Mouse (Mus musculus) CH12.LX (cell line): ENCODE results near the gene Cbr2.

ENCODE experiments used
- CTCF ChIP-seq, 2 experiments: IDR thresholded peaks in 1 of 2; conservative IDR thresholded peaks in 1 of 2; 2 replicates each; pipeline ENCODE4 v1.5.1; 2011 to 2012; ENCODE audit warnings: low read depth in 2 of 2, low read length in 2 of 2, improper control_type of control experiment in 1 of 2, inconsistent platforms in 1 of 2, mild to moderate bottlenecking in 1 of 2, moderate library complexity in 1 of 2
- POLR2A ChIP-seq: IDR thresholded peaks from 2 replicates; pipeline ENCODE4 v1.6.1; 2011; ENCODE audit warnings: low read depth, mild to moderate bottlenecking, improper control_type of control experiment, low read length
- ZNF384 ChIP-seq: IDR thresholded peaks from 2 replicates; pipeline ENCODE4 v1.6.1; 2012; ENCODE audit warnings: low read depth, low read length, improper control_type of control experiment, inconsistent platforms

DNA sequence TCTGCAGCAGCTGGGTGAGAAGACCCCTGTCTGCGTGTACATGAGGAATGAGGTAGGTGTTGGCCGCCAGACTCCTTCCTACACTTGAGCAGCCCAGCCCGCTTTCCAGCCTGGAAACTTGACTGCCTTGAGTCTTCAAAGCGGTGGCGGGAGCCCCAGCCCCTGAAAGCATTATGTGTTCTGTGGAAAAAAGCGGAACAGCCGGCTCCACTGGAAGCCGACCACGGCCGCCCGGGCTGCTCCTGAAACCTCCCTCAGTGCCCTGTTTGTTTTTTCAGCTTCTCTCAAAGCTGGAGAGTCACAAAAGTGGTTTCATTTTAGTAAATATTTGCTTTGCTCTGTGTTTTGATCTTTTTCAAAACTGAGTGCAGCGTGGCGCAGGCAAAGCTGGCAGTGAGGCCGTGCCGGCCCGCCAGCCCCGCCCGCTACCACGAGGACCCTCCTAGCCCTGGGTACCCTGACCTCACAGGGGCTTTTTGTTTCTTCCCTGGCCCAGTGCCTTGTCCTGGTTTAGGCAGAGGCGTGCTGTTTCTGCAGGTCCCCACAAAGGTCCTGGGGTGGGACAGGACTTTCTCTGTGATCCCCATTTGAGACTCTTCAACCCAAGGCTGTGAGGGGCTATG lies 45.2 kb downstream of the Cbr2 start:
- TF ChIP-seq ZNF384 (no peak), POLR2A (no peak), CTCF (conservative IDR thresholded peaks at IDR 0.05 in 1 of 2, IDR thresholded peaks at IDR 0.05 in 1 of 2; ENCODE audit: low read depth in 2 of 2, low read length in 2 of 2) (no peak)
